Mouse (Mus musculus): ENCODE results near the gene Olfr1201.

The Olfr1201 gene

DNA sequence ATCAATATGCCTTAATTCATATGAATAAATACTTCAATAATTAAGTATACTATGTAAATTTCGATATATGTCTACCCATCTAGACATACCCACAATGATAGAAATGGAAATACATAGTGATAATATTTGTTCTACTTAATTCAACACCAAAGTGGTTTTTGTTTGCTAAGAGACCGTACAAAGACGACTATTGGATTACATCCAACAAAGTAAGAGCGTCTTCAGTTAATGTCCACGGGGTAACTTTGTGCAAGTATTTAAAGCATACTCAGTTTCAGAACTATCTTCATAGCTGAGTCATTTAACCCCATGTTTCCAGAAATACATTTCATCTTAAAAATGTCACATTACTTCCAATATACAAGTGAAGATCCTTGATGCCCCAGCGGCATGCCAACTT, at the start of gene Olfr1201:
Olfr1201 (plus strand) TSS at position 301 of the 400 bp plus-strand sequence.
- no peak for DNase-seq (ENCODE audit: low read depth, low spot score)

- no peak for DNase-seq (ENCODE audit: low read depth, low spot score)
Measured at GRCm38 (mm10) chr2:88743379-88743778, 49.5 kb upstream of the Olfr1201 start.

DNA sequence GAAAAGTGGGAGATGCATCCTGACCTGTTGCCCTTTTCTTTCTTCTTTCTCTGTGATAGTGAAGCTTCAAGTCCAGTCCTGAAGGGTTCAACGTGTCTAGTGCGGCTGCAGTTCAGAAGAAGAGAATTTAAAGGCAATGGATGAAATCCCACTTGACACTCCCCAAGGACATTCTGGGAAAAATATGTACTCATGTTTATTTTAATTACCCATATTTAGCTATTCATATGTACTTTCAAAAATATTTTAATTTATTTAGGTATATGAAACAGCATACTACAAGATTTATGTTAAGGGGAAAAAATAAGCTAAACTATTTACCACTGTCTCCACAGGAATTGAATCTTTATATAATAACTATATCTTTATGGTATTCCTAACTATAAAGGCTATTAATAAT, 41.6 kb upstream of the Olfr1201 start, which contains the start of gene Olfr1198:
Olfr1198 (minus strand) TSS at position 101 of the 400 bp plus-strand sequence.
- no peak for DNase-seq (ENCODE audit: low read depth, low spot score)

- DNase-seq (ENCODE audit: low read depth, low spot score): no peak
Measured at GRCm38 (mm10) chr2:88760369-88760768, 32.5 kb upstream of the Olfr1201 start, which contains the start of gene Olfr1199. TSS of gene Olfr1199 (minus strand) at chr2:88760469.

DNA sequence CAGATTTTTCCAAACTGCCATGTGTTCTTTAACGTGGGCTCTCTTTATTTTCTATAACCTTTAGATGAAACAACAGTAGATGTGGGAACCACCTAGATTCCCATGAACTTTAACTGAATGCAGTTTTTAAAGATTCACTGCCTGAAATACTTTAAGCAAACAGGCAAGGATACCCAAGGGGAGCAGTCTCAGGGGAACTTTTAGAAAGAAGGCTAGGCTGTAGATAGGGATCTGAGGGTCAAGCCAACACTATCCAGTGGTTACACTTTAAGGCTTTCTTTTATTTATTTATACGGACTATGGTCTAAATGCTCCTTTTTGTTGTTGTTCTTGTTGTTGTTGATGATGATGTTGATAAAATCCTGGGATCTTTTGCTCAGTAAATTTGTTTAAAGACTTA, 22.4 kb upstream of the Olfr1201 start, which contains the start of gene Olfr1200:
Olfr1200 (minus strand) TSS at position 101 of the 400 bp plus-strand sequence.
- no peak for DNase-seq (ENCODE audit: low read depth, low spot score)

GRCm38 (mm10) chr2:88814196-88814595, 21.4 kb downstream of the Olfr1201 start, which contains the start of gene Olfr1202:
TSS of gene Olfr1202 (plus strand) at chr2:88814496.
- no peak for DNase-seq (ENCODE audit: low read depth, low spot score)

DNA sequence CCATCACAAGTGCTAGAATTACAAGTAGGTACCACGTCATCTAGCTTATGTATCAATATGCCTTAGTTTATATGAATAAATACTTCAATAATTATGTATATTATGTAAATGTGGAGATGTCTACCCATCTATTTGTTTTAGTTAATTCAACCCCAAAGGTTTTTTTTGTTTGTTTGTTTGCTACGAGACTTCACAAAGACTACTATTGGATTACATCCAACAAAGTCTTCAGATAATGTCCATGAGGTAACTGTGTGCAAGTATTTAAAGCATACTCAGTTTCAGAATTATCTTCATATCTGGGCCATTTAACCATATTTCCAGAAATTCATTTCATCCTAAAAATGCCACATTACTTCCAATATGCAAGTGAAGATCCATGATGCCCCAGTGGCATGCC, 36.6 kb downstream of the Olfr1201 start, which contains the start of gene Olfr1205:
Olfr1205 (plus strand) TSS at position 301 of the 400 bp plus-strand sequence.
- DNase-seq (ENCODE audit: low read depth, low spot score): no peak

DNA sequence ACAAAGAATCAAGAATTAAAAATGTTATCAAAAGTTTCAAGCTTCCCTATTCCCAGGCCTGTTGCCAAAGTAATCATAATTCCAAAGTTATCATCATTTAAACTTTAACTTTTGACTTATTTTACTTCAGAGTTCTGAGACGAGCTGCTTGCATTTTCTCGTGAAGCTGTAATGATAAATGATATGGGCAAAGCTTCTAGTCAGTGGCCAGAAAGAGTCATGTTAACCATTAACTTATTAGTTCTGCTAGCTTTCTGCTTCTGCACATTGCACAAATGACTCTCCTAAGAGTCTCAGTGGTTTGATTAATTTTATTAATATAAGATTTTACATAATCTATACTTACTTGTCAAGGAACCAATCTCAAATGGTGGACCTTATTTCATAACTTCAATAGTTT, 45.6 kb downstream of the Olfr1201 start:
- no peak for DNase-seq (ENCODE audit: low read depth, low spot score)

All from CD4-positive helper T cell, adult 2 months (primary cell).